Mouse (Mus musculus) C2C12 (cell line): ENCODE data around the gene Lrrn4cl.

Source experiments
- CEBPB ChIP-seq: IDR thresholded peaks from one replicate; pipeline ENCODE4 v1.6.1; 2011; ENCODE audit warnings: low read depth, mild to moderate bottlenecking, control low read depth, moderate library complexity
- CTCF ChIP-seq: IDR thresholded peaks from one replicate; pipeline ENCODE4 v1.5.1; 2011; ENCODE audit not compliant: control insufficient read depth, insufficient read depth, insufficient read length
- MAX ChIP-seq: IDR thresholded peaks from one replicate; pipeline ENCODE4 v1.6.1; 2011; ENCODE audit warnings: mild to moderate bottlenecking, control low read depth
- MYOD1 ChIP-seq: IDR thresholded peaks from one replicate; pipeline ENCODE4 v1.6.1; 2011; ENCODE audit warnings: low read depth; ENCODE audit not compliant: control insufficient read depth, insufficient read length
- USF1 ChIP-seq: IDR thresholded peaks from one replicate; pipeline ENCODE4 v1.6.1; 2011; ENCODE audit warnings: low read depth, mild to moderate bottlenecking, control low read depth, moderate library complexity

- TF ChIP-seq MAX (no peak), CTCF (no peak), CEBPB (no peak), MYOD1 (no peak), USF1 (no peak)
Observed at GRCm38 (mm10) chr19:8818301-8818798, 32.2 kb upstream of the Lrrn4cl start.
